Mouse (Mus musculus) neural tube, embryonic 12.5 days (tissue): ENCODE results near the gene Pdzrn3. TPM values are rescaled to one million over a fixed set of nuclear protein-coding genes. Genes with fewer than 3 reads are reported as not detected.

Source experiments
- ATAC-seq: fragments of 200-750 bp; cut with Nextera tagmentation; 2 replicates; pipeline ENCODE4 v1.8.0; 2017; ENCODE audit warnings: low read depth, mild to moderate bottlenecking, moderate TSS enrichment, moderate library complexity; ENCODE audit not compliant: low FRiP score
- H3K27ac ChIP-seq: fragments of 300-500 bp; sonication (generic); 2 replicates; pipeline ENCODE4 v1.5.1; 2016
- H3K27me3 ChIP-seq: fragments of 300-500 bp; sonication (generic); replicated peaks from 2 replicates; pipeline ENCODE4 v1.6.1; 2016; ENCODE audit warnings: mild to moderate bottlenecking
- H3K36me3 ChIP-seq: fragments of 300-500 bp; sonication (generic); 2 replicates; pipeline ENCODE4 v1.6.1; 2016; ENCODE audit warnings: mild to moderate bottlenecking
- H3K4me1 ChIP-seq: fragments of 300-500 bp; sonication (generic); 2 replicates; pipeline ENCODE4 v1.6.1; 2016
- H3K4me2 ChIP-seq: fragments of 300-500 bp; sonication (generic); replicated peaks from 2 replicates; pipeline ENCODE4 v1.6.1; 2016; ENCODE audit warnings: mild to moderate bottlenecking
- H3K4me3 ChIP-seq: fragments of 300-500 bp; sonication (generic); 2 replicates; pipeline ENCODE4 v1.5.1; 2016
- H3K9ac ChIP-seq: fragments of 300-500 bp; sonication (generic); 2 replicates; pipeline ENCODE4 v1.6.1; 2016; ENCODE audit warnings: mild to moderate bottlenecking
- H3K9me3 ChIP-seq: fragments of 300-500 bp; sonication (generic); 2 replicates; pipeline ENCODE4 v1.6.1; 2016; ENCODE audit warnings: mild to moderate bottlenecking
- WGBS: fragments of 180-500 bp; shearing (Covaris S2); methylation state at CpG from one replicate; pipeline ENCODE4 v1.1.7; 2016; 5-methylcytosine and 5-hydroxymethylcytosine counted together
- polyA plus RNA-seq: library from polyadenylated mRNA; unstranded; fragments of >200 nt; fragmentation: Nextera tagmentation; extraction: Ambion mirVana; gene quantifications from 2 replicates; pipeline ENCODE4 v1.2.1, GENCODE M21; 2016

The Pdzrn3 gene
- polyA plus RNA-seq, 1 experiment from 2014 or later = 25.4 TPM

- Histone ChIP-seq H3K4me3 (peak overlapping the region; percentile 42), H3K36me3 (no peaks in the 10 kb centered on the region), H3K27ac (peak overlapping the region; percentile 72), H3K9ac (peak overlapping the region; percentile 51; the same call in 1 of the 2 replicates), H3K4me2 (peak overlapping the region; percentile 74), H3K9me3 (no peaks in the 10 kb centered on the region), H3K4me1 (peaks cover 55% of the 10 kb centered on the region), H3K27me3 (no peaks in the 10 kb centered on the region)
- peak; percentile 82 for ATAC-seq
- 1% methylated on average over 24 of the region's 24 CpGs for whole genome bisulfite sequencing
Measured at GRCm38 (mm10) chr6:101198284-101198942, 179.3 kb downstream of the Pdzrn3 start.

- WGBS = 7% methylated on average over 5 of the region's 5 CpGs
- H3K9me3 ChIP-seq = no peaks in the 10 kb centered on the region
- H3K36me3 ChIP-seq = no peaks in the 10 kb centered on the region
- ATAC-seq = no peak
- H3K27ac ChIP-seq = no peak overlapping the region
- H3K4me1 ChIP-seq = peaks cover 55% of the 10 kb centered on the region
- 0 out of 2 replicates have a peak overlapping the region, but pooled peaks have one; percentile 42 for H3K4me3 ChIP-seq
- no peaks in the 10 kb centered on the region for H3K27me3 ChIP-seq
- H3K9ac ChIP-seq = no peak overlapping the region
- H3K4me2 ChIP-seq = peak overlapping the region; percentile 74
Measured at GRCm38 (mm10) chr6:101197642-101198041, 180.1 kb downstream of the Pdzrn3 start.

GRCm38 (mm10) chr6:101195891-101196290 lies 181.8 kb downstream of the Pdzrn3 start:
- H3K4me3 ChIP-seq = no peak overlapping the region
- no peak for ATAC-seq
- H3K9ac ChIP-seq = no peak overlapping the region
- WGBS = 55% methylated on average over 5 of the region's 5 CpGs
- H3K4me2 ChIP-seq = peak overlapping the region; percentile 38
- H3K36me3 ChIP-seq = 0 out of 2 replicates have a peak, but pooled peaks cover 2% of the 10 kb centered on the region
- H3K9me3 ChIP-seq = no peaks in the 10 kb centered on the region
- no peaks in the 10 kb centered on the region for H3K27me3 ChIP-seq
- H3K27ac ChIP-seq = 0 out of 2 replicates have a peak overlapping the region, but pooled peaks have one; percentile 23
- H3K4me1 ChIP-seq = peaks cover 53% of the 10 kb centered on the region

GRCm38 (mm10) chr6:101194386-101194925 lies 183.2 kb downstream of the Pdzrn3 start:
- 35% methylated on average over 8 of the region's 8 CpGs for WGBS
- Histone ChIP-seq H3K4me2 (peak overlapping the region; percentile 38), H3K4me3 (no peak overlapping the region), H3K4me1 (peaks cover 44% of the 10 kb centered on the region), H3K9me3 (no peaks in the 10 kb centered on the region), H3K27me3 (no peaks in the 10 kb centered on the region), H3K36me3 (peaks cover 2% of the 10 kb centered on the region; the same call in 1 of the 2 replicates), H3K9ac (no peak overlapping the region), H3K27ac (no peak overlapping the region)
- no peak for ATAC-seq

- no peak overlapping the region for H3K9ac ChIP-seq
- H3K4me2 ChIP-seq = no peak overlapping the region
- H3K4me1 ChIP-seq = peaks cover 24% of the 10 kb centered on the region
- H3K27me3 ChIP-seq = no peaks in the 10 kb centered on the region
- H3K27ac ChIP-seq = no peak overlapping the region
- H3K9me3 ChIP-seq = no peaks in the 10 kb centered on the region
- no peak for ATAC-seq
- WGBS = 91% methylated on average over 5 of the region's 5 CpGs
- H3K36me3 ChIP-seq = peaks cover 2% of the 10 kb centered on the region; the same call in 1 of the 2 replicates
- H3K4me3 ChIP-seq = no peak overlapping the region
Measured at GRCm38 (mm10) chr6:101191576-101191975, 186.1 kb downstream of the Pdzrn3 start.

- WGBS = 65% methylated on average over 6 of the region's 6 CpGs
- H3K36me3 ChIP-seq = peaks cover 2% of the 10 kb centered on the region; the same call in 1 of the 2 replicates
- no peak overlapping the region for H3K9ac ChIP-seq
- no peak overlapping the region for H3K4me3 ChIP-seq
- H3K9me3 ChIP-seq = no peaks in the 10 kb centered on the region
- no peak overlapping the region for H3K4me2 ChIP-seq
- ATAC-seq = no peak
- peaks cover 8% of the 10 kb centered on the region; the same call in 1 of the 2 replicates for H3K4me1 ChIP-seq
- H3K27ac ChIP-seq = no peak overlapping the region
- no peaks in the 10 kb centered on the region for H3K27me3 ChIP-seq
Measured at GRCm38 (mm10) chr6:101187322-101187721, 190.4 kb downstream of the Pdzrn3 start.

- no peak overlapping the region for H3K4me2 ChIP-seq
- no peak for ATAC-seq
- H3K9me3 ChIP-seq = no peaks in the 10 kb centered on the region
- H3K4me1 ChIP-seq = peaks cover 8% of the 10 kb centered on the region; the same call in 1 of the 2 replicates
- WGBS = 84% methylated on average over 3 of the region's 3 CpGs
- no peak overlapping the region for H3K9ac ChIP-seq
- H3K27me3 ChIP-seq = no peaks in the 10 kb centered on the region
- H3K4me3 ChIP-seq = no peak overlapping the region
- no peak overlapping the region for H3K27ac ChIP-seq
- H3K36me3 ChIP-seq = peaks cover 2% of the 10 kb centered on the region; the same call in 1 of the 2 replicates
Measured at GRCm38 (mm10) chr6:101186887-101187286, 190.8 kb downstream of the Pdzrn3 start.

- no peaks in the 10 kb centered on the region for H3K36me3 ChIP-seq
- H3K4me1 ChIP-seq = peaks cover 8% of the 10 kb centered on the region; the same call in 1 of the 2 replicates
- ATAC-seq = no peak
- 61% methylated on average over 10 of the region's 10 CpGs for WGBS
- no peak overlapping the region for H3K4me2 ChIP-seq
- no peak overlapping the region for H3K4me3 ChIP-seq
- H3K27ac ChIP-seq = no peak overlapping the region
- H3K27me3 ChIP-seq = no peaks in the 10 kb centered on the region
- H3K9me3 ChIP-seq = no peaks in the 10 kb centered on the region
- H3K9ac ChIP-seq = no peak overlapping the region
Measured at GRCm38 (mm10) chr6:101184103-101184785, 193.5 kb downstream of the Pdzrn3 start.

- ATAC-seq = no peak
- Histone ChIP-seq H3K36me3 (peaks cover 24% of the 10 kb centered on the region), H3K27me3 (no peaks in the 10 kb centered on the region), H3K9ac (no peak overlapping the region), H3K4me2 (no peak overlapping the region), H3K4me1 (peaks cover 3% of the 10 kb centered on the region), H3K9me3 (no peaks in the 10 kb centered on the region), H3K27ac (no peak overlapping the region), H3K4me3 (no peak overlapping the region)
- WGBS = 85% methylated on average over 7 of the region's 7 CpGs
Measured at GRCm38 (mm10) chr6:101170699-101171098, 207.0 kb downstream of the Pdzrn3 start.

- Histone ChIP-seq H3K4me1 (peaks cover 4% of the 10 kb centered on the region; the same call in 1 of the 2 replicates), H3K27ac (no peak overlapping the region), H3K27me3 (no peaks in the 10 kb centered on the region), H3K9ac (no peak overlapping the region), H3K4me3 (no peak overlapping the region), H3K4me2 (no peak overlapping the region), H3K9me3 (0 out of 2 replicates have a peak, but pooled peaks cover 6% of the 10 kb centered on the region), H3K36me3 (peaks cover 36% of the 10 kb centered on the region)
- 64% methylated on average over 1 of the region's 1 CpGs for WGBS
- no peak for ATAC-seq
Measured at GRCm38 (mm10) chr6:101153511-101153921, 224.2 kb downstream of the Pdzrn3 start.

GRCm38 (mm10) chr6:101135368-101135767 lies 242.3 kb downstream of the Pdzrn3 start:
- no peak overlapping the region for H3K27ac ChIP-seq
- H3K36me3 ChIP-seq = no peaks in the 10 kb centered on the region
- H3K4me1 ChIP-seq = no peaks in the 10 kb centered on the region
- WGBS = 84% methylated on average over 3 of the region's 3 CpGs
- no peak overlapping the region for H3K9ac ChIP-seq
- no peaks in the 10 kb centered on the region for H3K9me3 ChIP-seq
- no peak for ATAC-seq
- H3K4me2 ChIP-seq = no peak overlapping the region
- no peaks in the 10 kb centered on the region for H3K27me3 ChIP-seq
- H3K4me3 ChIP-seq = no peak overlapping the region

- H3K9me3 ChIP-seq = no peaks in the 10 kb centered on the region
- no peaks in the 10 kb centered on the region for H3K36me3 ChIP-seq
- no peak overlapping the region for H3K27ac ChIP-seq
- H3K4me3 ChIP-seq = no peak overlapping the region
- H3K27me3 ChIP-seq = no peaks in the 10 kb centered on the region
- H3K9ac ChIP-seq = no peak overlapping the region
- H3K4me1 ChIP-seq = no peaks in the 10 kb centered on the region
- no peak overlapping the region for H3K4me2 ChIP-seq
- 47% methylated on average over 5 of the region's 5 CpGs for WGBS
- ATAC-seq = no peak
Measured at GRCm38 (mm10) chr6:101125396-101125795, 252.3 kb downstream of the Pdzrn3 start.
